Mouse (Mus musculus) liver, embryonic 16.5 days (tissue): Measurements from ENCODE around the gene Rps6ka2. TPM values are rescaled to one million over a fixed set of nuclear protein-coding genes. Genes with fewer than 3 reads are reported as not detected.
"Not testable (repeated sequence)": the region's sequence is repeated elsewhere in the genome, so short reads cannot be mapped to it uniquely, and the experiment has no call there.

Experiments
- ATAC-seq: fragments of 200-750 bp; cut with Nextera tagmentation; 2 replicates; pipeline ENCODE4 v1.8.0; 2017; ENCODE audit warnings: low read depth, mild to moderate bottlenecking, moderate number of reproducible peaks, moderate library complexity
- H3K27ac ChIP-seq: fragments of 300-500 bp; sonication (generic); 2 replicates; pipeline ENCODE4 v1.5.1; 2014; ENCODE audit warnings: mild to moderate bottlenecking, low read length
- H3K27me3 ChIP-seq: fragments of 300-500 bp; sonication (generic); 2 replicates; pipeline ENCODE4 v1.6.1; 2014; ENCODE audit warnings: low read depth, low read length, mixed read lengths; ENCODE audit not compliant: control insufficient read depth, insufficient read depth
- H3K36me3 ChIP-seq: fragments of 300-500 bp; sonication (generic); 2 replicates; pipeline ENCODE4 v1.6.1; 2014; ENCODE audit warnings: mild to moderate bottlenecking; ENCODE audit not compliant: control insufficient read depth, insufficient read depth
- H3K4me1 ChIP-seq: fragments of 300-500 bp; sonication (generic); 2 replicates; pipeline ENCODE4 v1.6.1; 2014; ENCODE audit warnings: low read depth, low read length, mixed read lengths; ENCODE audit not compliant: control insufficient read depth
- H3K4me2 ChIP-seq: fragments of 300-500 bp; sonication (generic); 2 replicates; pipeline ENCODE4 v1.6.1; 2014; ENCODE audit warnings: low read depth, low read length, mixed read lengths
- H3K4me3 ChIP-seq: fragments of 300-500 bp; sonication (generic); 2 replicates; pipeline ENCODE4 v1.5.1; 2014; ENCODE audit warnings: low read depth, mild to moderate bottlenecking, low read length
- H3K9ac ChIP-seq: fragments of 300-500 bp; sonication (generic); 2 replicates; pipeline ENCODE4 v1.6.1; 2014; ENCODE audit warnings: low read depth, low read length
- H3K9me3 ChIP-seq: fragments of 300-500 bp; sonication (generic); replicated peaks from 2 replicates; pipeline ENCODE4 v1.6.1; 2016; ENCODE audit warnings: low read length; ENCODE audit not compliant: control insufficient read depth
- WGBS: fragments of 180-500 bp; shearing (Covaris S2); extraction: QIAGEN DNeasy Blood & Tissue Kit; methylation state at CpG from one replicate; pipeline ENCODE4 v1.1.7; 2014; ENCODE audit not compliant: insufficient replicate concordance; 5-methylcytosine and 5-hydroxymethylcytosine counted together
- polyA plus RNA-seq: library from polyadenylated mRNA; unstranded; fragments of >200 nt; fragmentation: Nextera tagmentation; extraction: Ambion mirVana; gene quantifications from 2 replicates; pipeline ENCODE4 v1.2.1, GENCODE M21; 2015

Gene Rps6ka2
- polyA plus RNA-seq, 1 experiment from 2014 or later: 1.6 TPM

GRCm38 (mm10) chr17:7182187-7182586, 12.3 kb downstream of the Rps6ka2 start:
- ATAC-seq: no peak
- Histone ChIP-seq H3K36me3 (no peaks in the 10 kb centered on the region), H3K27ac (no peak overlapping the region), H3K4me3 (no peak overlapping the region), H3K4me2 (no peak overlapping the region), H3K27me3 (no peaks in the 10 kb centered on the region), H3K9me3 (no peaks in the 10 kb centered on the region), H3K4me1 (no peaks in the 10 kb centered on the region), H3K9ac (no peak overlapping the region)
- WGBS: 32% methylated on average over 9 of the region's 9 CpGs

GRCm38 (mm10) chr17:7187037-7187436, 17.1 kb downstream of the Rps6ka2 start:
- H3K4me3 ChIP-seq, H3K9me3 ChIP-seq, ATAC-seq, H3K27ac ChIP-seq, H3K9ac ChIP-seq, H3K27me3 ChIP-seq, H3K4me1 ChIP-seq, H3K36me3 ChIP-seq, H3K4me2 ChIP-seq: not testable (repeated sequence)
- WGBS: 39% methylated on average over 1 of the region's 1 CpGs

GRCm38 (mm10) chr17:7189425-7189824, 19.5 kb downstream of the Rps6ka2 start:
- Histone ChIP-seq H3K4me1 (no peaks in the 10 kb centered on the region), H3K27ac (no peak overlapping the region), H3K27me3 (no peaks in the 10 kb centered on the region), H3K9me3 (no peaks in the 10 kb centered on the region), H3K36me3 (no peaks in the 10 kb centered on the region), H3K4me3 (no peak overlapping the region), H3K9ac (no peak overlapping the region), H3K4me2 (no peak overlapping the region)
- WGBS: 76% methylated on average over 3 of the region's 3 CpGs
- ATAC-seq: no peak

DNA sequence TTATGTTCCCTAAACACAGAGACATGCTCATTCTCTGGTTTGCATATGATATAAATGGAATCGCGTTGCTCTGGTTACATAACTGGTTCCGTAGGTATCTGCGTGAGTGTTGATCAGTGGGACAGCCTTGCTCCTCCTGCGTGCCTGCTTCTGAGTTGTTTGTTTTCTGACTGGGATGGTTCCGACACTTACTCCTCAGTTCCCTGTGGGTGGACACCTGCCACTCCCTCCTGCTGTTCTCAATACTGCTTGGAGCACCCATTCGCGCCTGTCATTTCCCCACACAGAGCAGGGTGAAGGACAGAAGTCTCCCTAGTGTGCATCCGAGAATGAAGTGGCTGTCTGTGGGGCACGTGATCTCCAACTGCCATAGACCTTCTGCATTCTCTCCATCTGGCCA, 20.1 kb downstream of the Rps6ka2 start:
- no peak for ATAC-seq

GRCm38 (mm10) chr17:7194140-7194840, 24.4 kb downstream of the Rps6ka2 start:
- H3K27me3 ChIP-seq: no peaks in the 10 kb centered on the region
- 33% methylated on average over 7 of the region's 7 CpGs for WGBS
- ATAC-seq: no peak

More for the DNA sequence above, 20.1 kb downstream of the Rps6ka2 start:
- Histone ChIP-seq H3K4me1 (no peaks in the 10 kb centered on the region), H3K4me3 (no peak overlapping the region), H3K27ac (no peak overlapping the region), H3K4me2 (no peak overlapping the region), H3K9me3 (no peaks in the 10 kb centered on the region), H3K9ac (no peak overlapping the region), H3K36me3 (no peaks in the 10 kb centered on the region), H3K27me3 (no peaks in the 10 kb centered on the region)
- WGBS: 71% methylated on average over 10 of the region's 10 CpGs

DNA sequence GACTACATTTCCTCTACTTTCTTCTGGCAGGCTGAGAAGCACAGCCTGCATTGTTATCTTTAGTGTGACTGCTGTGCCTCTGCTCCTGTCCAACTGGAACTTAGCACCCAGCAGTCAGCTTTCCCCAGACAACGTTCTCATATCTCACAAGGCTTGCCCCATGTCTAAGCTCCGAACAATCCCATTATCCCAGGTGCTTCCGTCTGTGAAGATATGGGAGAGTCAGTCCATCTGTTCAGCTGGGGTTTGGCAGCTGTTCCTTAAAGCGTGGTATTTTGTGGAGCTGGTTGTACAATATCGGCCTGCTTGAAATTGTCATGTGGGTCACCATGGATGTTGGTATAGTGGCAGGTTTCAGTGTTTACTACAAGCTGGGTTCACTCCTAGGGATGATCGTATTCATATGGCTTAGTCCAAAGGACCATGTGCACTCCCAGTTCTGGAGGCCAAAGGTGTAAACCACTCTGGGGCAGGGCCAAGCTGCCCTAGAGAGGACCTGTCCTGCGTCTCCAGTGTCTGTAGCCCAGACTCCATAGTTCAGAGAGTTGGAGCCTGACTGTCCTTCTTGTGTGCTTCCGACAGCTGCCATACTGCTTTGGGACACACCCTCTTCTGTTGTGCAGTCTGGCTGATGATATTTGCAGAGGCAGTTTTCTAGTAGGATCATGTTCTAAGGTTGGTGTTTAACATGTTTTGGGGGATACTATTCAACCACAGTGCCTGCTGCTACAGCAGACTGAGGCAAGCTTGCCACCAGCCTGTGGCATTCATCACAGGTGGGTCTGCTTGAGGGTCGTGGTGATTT, 27.4 kb downstream of the Rps6ka2 start:
- Histone ChIP-seq H3K27me3 (no peaks in the 10 kb centered on the region), H3K9me3 (no peaks in the 10 kb centered on the region), H3K4me1 (no peaks in the 10 kb centered on the region), H3K4me2 (no peak overlapping the region), H3K9ac (no peak overlapping the region), H3K36me3 (no peaks in the 10 kb centered on the region), H3K4me3 (no peak overlapping the region), H3K27ac (no peak overlapping the region)
- no peak for ATAC-seq
- WGBS: 62% methylated on average over 9 of the region's 9 CpGs

More at GRCm38 (mm10) chr17:7194140-7194840, 24.4 kb downstream of the Rps6ka2 start:
- no peak overlapping the region for H3K4me2 ChIP-seq
- H3K9ac ChIP-seq: no peak overlapping the region
- H3K4me1 ChIP-seq: no peaks in the 10 kb centered on the region
- no peaks in the 10 kb centered on the region for H3K36me3 ChIP-seq
- no peak overlapping the region for H3K27ac ChIP-seq
- no peak overlapping the region for H3K4me3 ChIP-seq
- no peaks in the 10 kb centered on the region for H3K9me3 ChIP-seq

- 58% methylated on average over 11 of the region's 11 CpGs for WGBS
- Histone ChIP-seq H3K9ac (no peak overlapping the region), H3K27ac (no peak overlapping the region), H3K9me3 (no peaks in the 10 kb centered on the region), H3K27me3 (no peaks in the 10 kb centered on the region), H3K4me1 (no peaks in the 10 kb centered on the region), H3K4me3 (no peak overlapping the region), H3K4me2 (no peak overlapping the region), H3K36me3 (no peaks in the 10 kb centered on the region)
- ATAC-seq: no peak
Observed at GRCm38 (mm10) chr17:7204771-7205406, 35.0 kb downstream of the Rps6ka2 start.

GRCm38 (mm10) chr17:7206434-7207145, 36.7 kb downstream of the Rps6ka2 start:
- no peaks in the 10 kb centered on the region for H3K9me3 ChIP-seq
- no peaks in the 10 kb centered on the region for H3K36me3 ChIP-seq
- no peak for ATAC-seq
- 62% methylated on average over 6 of the region's 6 CpGs for WGBS
- no peak overlapping the region for H3K4me3 ChIP-seq
- no peak overlapping the region for H3K9ac ChIP-seq
- no peak overlapping the region for H3K27ac ChIP-seq
- no peaks in the 10 kb centered on the region for H3K27me3 ChIP-seq
- no peaks in the 10 kb centered on the region for H3K4me1 ChIP-seq
- H3K4me2 ChIP-seq: no peak overlapping the region
